Mouse (Mus musculus): ENCODE measurements around the gene Ephb6. TPM values are rescaled to one million over a fixed set of nuclear protein-coding genes. Genes with fewer than 3 reads are reported as not detected.

Gene Ephb6
- 20.3 and 26.2 TPM in 2 replicates for polyA plus RNA-seq (2012; rRNA removed; ENCODE audit: low replicate concordance)

DNA sequence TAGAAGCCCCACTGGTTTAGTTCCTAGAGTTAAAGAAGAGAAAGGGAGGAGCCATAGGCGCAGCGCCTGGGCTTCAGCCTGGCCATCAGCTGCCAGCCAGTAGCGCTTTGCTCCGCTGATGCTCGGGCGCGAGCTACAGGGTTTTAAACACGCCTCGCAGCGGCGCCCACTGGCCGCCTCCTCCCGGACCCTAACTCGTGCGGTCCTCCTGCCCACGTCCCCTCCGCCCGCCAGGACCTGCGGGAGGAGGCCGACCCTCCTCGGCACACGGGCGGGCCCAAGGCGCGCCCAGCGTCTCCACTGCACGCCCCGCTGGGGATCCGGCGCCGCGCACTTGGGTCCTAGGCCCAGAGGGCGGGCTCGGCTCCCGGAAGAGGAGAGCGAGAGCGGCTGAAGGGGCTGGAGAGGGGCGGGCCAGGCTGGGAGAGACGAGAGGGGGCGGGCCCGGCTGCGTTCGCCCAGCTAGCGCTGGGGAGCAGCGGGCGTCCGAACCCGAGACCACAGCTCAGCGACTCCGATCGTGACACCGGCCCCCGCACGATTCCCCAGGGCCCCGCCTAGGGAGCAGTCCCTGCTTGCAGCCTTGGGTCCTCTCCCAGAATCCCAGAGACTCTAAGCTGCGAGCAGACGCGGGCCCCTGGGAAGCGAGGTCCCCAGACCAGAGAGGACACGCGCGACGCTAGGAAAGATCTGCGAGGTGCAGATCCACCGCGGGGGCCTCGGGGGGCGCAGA lies at the start of gene Ephb6:
Gene Ephb6 (plus strand): TSS at position 422 of the 733 bp plus-strand sequence.

DNA sequence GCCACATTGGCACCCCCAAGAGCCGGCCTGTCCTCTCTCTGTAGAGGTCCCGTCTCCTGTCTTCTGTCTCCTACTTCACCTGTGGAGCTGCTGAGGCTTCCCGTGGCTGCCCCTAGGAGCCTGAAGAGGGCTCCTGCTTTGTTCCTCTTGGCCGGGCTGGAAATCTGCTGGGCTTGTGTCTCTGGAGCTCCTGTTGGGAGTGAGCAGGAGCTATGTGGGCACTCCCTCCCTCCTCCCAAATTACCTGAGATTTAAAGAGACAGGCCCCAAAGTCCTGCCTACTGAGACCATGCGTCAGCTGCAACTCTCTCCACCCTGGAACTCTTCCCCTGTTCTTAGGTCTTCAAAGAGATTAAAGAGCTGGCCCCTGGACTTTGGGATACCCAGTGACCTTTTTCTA lies 30.9 kb downstream of the Ephb6 start, which contains the start of gene Trpv6:
Gene Trpv6 (minus strand): TSS at position 228 of the 400 bp plus-strand sequence.

Other genes starting within 250 kb of the Ephb6 start
- gene Prss3, start 227.8 kb upstream of the Ephb6 start, polyA plus RNA-seq (2012; rRNA removed; ENCODE audit: low replicate concordance), result not detected in 2 replicates
- not detected in 2 replicates for gene Gm5771, start 213.1 kb upstream of the Ephb6 start, polyA plus RNA-seq (2012; rRNA removed; ENCODE audit: low replicate concordance)
- gene Gm10334, start 159.3 kb upstream of the Ephb6 start, polyA plus RNA-seq (2012; rRNA removed; ENCODE audit: low replicate concordance), result not detected in 2 replicates
- gene Prss1, start 146.6 kb upstream of the Ephb6 start, polyA plus RNA-seq (2012; rRNA removed; ENCODE audit: low replicate concordance), result not detected in 2 replicates
- gene Prss2, start 83.7 kb upstream of the Ephb6 start, polyA plus RNA-seq (2012; rRNA removed; ENCODE audit: low replicate concordance), result 0.59 and 2.9 TPM in 2 replicates
- gene Trpv6, start 30.9 kb downstream of the Ephb6 start, polyA plus RNA-seq (2012; rRNA removed; ENCODE audit: low replicate concordance), result 0.86 and 1.7 TPM in 2 replicates
- gene Trpv5, start 75.3 kb downstream of the Ephb6 start, polyA plus RNA-seq (2012; rRNA removed; ENCODE audit: low replicate concordance), result not detected in 2 replicates
- gene Llcfc1, start 78.9 kb downstream of the Ephb6 start, polyA plus RNA-seq (2012; rRNA removed; ENCODE audit: low replicate concordance), result not detected in 2 replicates
- 0.14 TPM in 1 of 2 replicates, not detected in the other for gene Kel, start 98.9 kb downstream of the Ephb6 start, polyA plus RNA-seq (2012; rRNA removed; ENCODE audit: low replicate concordance)
- not detected in 2 replicates for gene Olfr459, start 169.7 kb downstream of the Ephb6 start, polyA plus RNA-seq (2012; rRNA removed; ENCODE audit: low replicate concordance)
- gene Pip, start 242.1 kb downstream of the Ephb6 start, polyA plus RNA-seq (2012; rRNA removed; ENCODE audit: low replicate concordance), result not detected in 2 replicates
- not detected in 2 replicates for gene Sval2, start 247.5 kb downstream of the Ephb6 start, polyA plus RNA-seq (2012; rRNA removed; ENCODE audit: low replicate concordance)

All from mammary gland, adult 2 months (tissue).